Mouse (Mus musculus): ENCODE results near the gene Acbd3. TPM values are rescaled to one million over a fixed set of nuclear protein-coding genes. Genes with fewer than 3 reads are reported as not detected.

Gene Acbd3
- total and polyA plus RNA-seq, 3 experiments: 14.5 to 23.5 (median 22.4) TPM

DNA sequence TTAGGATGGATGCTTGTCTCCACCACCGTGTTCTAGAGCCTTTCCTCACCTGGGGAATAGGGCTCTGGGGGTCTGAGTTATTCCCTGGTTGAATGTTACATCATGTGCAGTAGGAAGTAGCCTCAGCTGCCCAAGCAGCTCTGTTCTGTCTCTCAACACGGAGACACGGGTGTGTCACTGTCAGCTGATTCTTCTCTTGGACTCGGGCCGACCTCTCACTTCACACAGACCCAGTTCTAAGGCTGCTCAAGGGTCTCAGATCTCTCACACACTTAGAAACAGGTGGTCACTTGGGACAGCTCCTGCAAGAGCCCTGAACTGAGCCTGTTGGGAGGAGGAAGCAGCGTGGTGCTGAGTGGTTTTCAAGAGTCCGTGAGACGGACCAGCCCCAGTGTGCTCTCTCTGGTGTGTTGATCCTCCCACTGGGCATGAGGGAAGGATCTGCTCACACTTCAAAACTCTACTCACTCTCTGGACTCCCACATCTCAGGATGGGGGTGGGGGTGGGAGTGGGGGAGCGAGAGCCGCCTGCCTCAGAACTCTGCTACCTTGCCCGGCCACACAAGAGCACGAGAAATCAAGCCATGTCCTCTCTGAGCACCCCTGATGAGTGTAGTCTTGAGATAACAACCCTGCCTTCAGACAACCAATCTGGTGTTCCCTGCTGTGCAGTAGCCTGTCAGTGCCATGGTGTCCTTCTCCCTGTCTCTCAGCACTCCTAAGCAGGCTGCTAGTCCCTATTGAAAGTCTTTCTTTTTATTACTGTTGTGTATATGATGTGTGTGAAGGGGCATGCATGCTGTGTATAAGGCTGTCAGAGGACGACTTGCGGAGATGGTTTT, 16.7 kb upstream of the Acbd3 start:
- H3K27ac ChIP-seq (ENCODE audit: insufficient read depth, low read depth): no peak overlapping the region
- no peaks in the 10 kb centered on the region for H3K36me3 ChIP-seq (replicated peaks in 1 of 2; ENCODE audit: control insufficient read depth in 1 of 2, insufficient read depth in 1 of 2, low read length in 1 of 2)
- H3K4me1 ChIP-seq (ENCODE audit: control insufficient read depth in 1 of 2, insufficient read depth in 2 of 2): peaks cover 0 to 19% of the 10 kb centered on the region in 2 experiments; a peak in 2 of 4 replicates
- H3K79me2 ChIP-seq (replicated peaks; ENCODE audit: control insufficient read depth, extremely low read depth, insufficient read depth, poor library complexity, severe bottlenecking): no peaks in the 10 kb centered on the region
- in situ Hi-C loops (cut with MboI; ENCODE audit: low pct_ligation_motif_present, low pct_unique_long_range_greater_than_20kb, low sequenced_read_pairs) (no loop called here), dilution Hi-C loops (cut with MboI; ENCODE audit: extremely low pct_ligation_motif_present, extremely low pct_unique_long_range_greater_than_20kb, low sequenced_read_pairs) (no loop called here)
- no peaks in the 10 kb centered on the region for H3K27me3 ChIP-seq (replicated peaks)
- no peak overlapping the region for H3K9ac ChIP-seq (ENCODE audit: insufficient read depth, low read depth)
- no peak for DNase-seq (ENCODE audit: extremely low read depth)
- H3K4me2 ChIP-seq (ENCODE audit: insufficient read depth, low read depth, poor library complexity, severe bottlenecking): no peak overlapping the region
- H3K9me3 ChIP-seq (replicated peaks; ENCODE audit: low read length): no peaks in the 10 kb centered on the region
- TF ChIP-seq RAD21 (IDR thresholded peaks at IDR 0.05; ENCODE audit: low read depth, low read length): no peak
- H3K4me3 ChIP-seq (replicated peaks in 1 of 3; ENCODE audit: low read depth in 2 of 3, low read length in 2 of 3, poor library complexity in 1 of 3): no peak overlapping the region

DNA sequence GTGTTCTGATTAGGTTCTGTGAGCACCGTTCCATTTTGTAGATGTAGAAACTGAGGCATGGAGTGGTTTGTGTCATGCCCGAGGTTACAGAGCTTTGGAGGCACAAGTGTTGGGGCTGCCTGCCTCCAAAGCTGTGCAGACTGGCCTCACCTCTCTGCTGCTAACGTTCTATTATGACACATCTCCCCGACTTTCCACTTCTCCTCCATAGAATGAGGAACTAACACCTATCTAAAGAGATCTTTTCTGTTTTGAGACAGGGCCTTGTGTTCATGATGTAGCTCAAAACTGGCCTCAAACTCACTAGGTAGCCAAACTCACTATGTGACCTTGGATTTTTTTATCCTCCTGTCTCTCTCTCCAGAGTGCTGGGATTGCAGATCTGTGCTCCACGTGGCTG, 7.1 kb upstream of the Acbd3 start:
- peaks cover 0 to 11% of the 10 kb centered on the region in 2 experiments; a peak in 3 of 4 replicates for H3K4me1 ChIP-seq (ENCODE audit: control insufficient read depth in 1 of 2, insufficient read depth in 2 of 2)

DNA sequence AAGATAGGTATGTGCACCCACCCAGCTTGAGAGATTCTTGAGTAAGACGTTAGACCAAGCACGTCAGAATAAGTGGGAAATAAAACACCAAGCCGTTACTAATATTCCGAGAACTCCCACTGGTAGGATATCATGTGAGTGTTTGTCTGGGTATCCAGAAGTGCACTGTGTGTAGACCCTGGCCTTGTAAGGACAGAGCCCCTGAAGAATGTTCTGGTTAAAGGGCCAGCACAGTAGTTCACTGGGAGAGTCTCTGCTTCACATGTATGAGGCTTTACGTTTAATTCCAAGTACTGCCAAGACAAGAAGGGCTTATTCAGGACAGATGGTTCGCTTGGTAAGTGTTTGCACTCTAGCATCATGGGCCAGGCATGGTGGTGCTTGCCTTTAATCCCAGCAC, 6.4 kb upstream of the Acbd3 start:
- no peak for TF ChIP-seq MAFK (IDR thresholded peaks at IDR 0.05; ENCODE audit: insufficient replicate concordance, low read length)
- no peak for TF ChIP-seq ZMIZ1 (IDR thresholded peaks at IDR 0.05; ENCODE audit: low read depth, low read length)
- TF ChIP-seq JUND (conservative IDR thresholded peaks at IDR 0.05; ENCODE audit: low read depth, low read length): no peak
- no peak for TF ChIP-seq ZC3H11A (IDR thresholded peaks at IDR 0.05; ENCODE audit: low read depth, low read length)
- no peak for TF ChIP-seq GABPA (IDR thresholded peaks at IDR 0.05; ENCODE audit: insufficient replicate concordance, low read depth, low read length)
- TF ChIP-seq UBTF (IDR thresholded peaks at IDR 0.05; ENCODE audit: low read depth, low read length): no peak
- TF ChIP-seq SMC3 (IDR thresholded peaks at IDR 0.05; ENCODE audit: low read depth, low read length): no peak
- no peak for TF ChIP-seq HCFC1 (IDR thresholded peaks at IDR 0.05; ENCODE audit: low read depth, low read length)
- Histone ChIP-seq H3K27me3 (replicated peaks) (no peaks in the 10 kb centered on the region), H3K79me2 (replicated peaks; ENCODE audit: control insufficient read depth, extremely low read depth, insufficient read depth, poor library complexity, severe bottlenecking) (no peaks in the 10 kb centered on the region), H3K27ac (ENCODE audit: insufficient read depth, low read depth) (no peak overlapping the region), H3K4me3 (replicated peaks in 1 of 3; ENCODE audit: low read depth in 2 of 3, low read length in 2 of 3, poor library complexity in 1 of 3) (no peak overlapping the region), H3K4me2 (ENCODE audit: insufficient read depth, low read depth, poor library complexity, severe bottlenecking) (no peak overlapping the region), H3K36me3 (replicated peaks in 1 of 2; ENCODE audit: control insufficient read depth in 1 of 2, insufficient read depth in 1 of 2, low read length in 1 of 2) (no peaks in the 10 kb centered on the region), H3K9ac (ENCODE audit: insufficient read depth, low read depth) (no peak overlapping the region), H3K9me3 (replicated peaks; ENCODE audit: low read length) (no peaks in the 10 kb centered on the region), H3K4me1 (ENCODE audit: control insufficient read depth in 1 of 2, insufficient read depth in 2 of 2) (peaks cover 0 to 12% of the 10 kb centered on the region in 2 experiments; a peak in 3 of 4 replicates)
- in situ Hi-C loops (cut with MboI; ENCODE audit: low pct_ligation_motif_present, low pct_unique_long_range_greater_than_20kb, low sequenced_read_pairs) (no loop called here), dilution Hi-C loops (cut with MboI; ENCODE audit: extremely low pct_ligation_motif_present, extremely low pct_unique_long_range_greater_than_20kb, low sequenced_read_pairs) (no loop called here)
- DNase-seq (ENCODE audit: extremely low read depth): no peak

More for the DNA sequence above, 7.1 kb upstream of the Acbd3 start:
- peak; percentile 46 for DNase-seq (ENCODE audit: extremely low read depth)
- Histone ChIP-seq H3K4me3 (replicated peaks in 1 of 3; ENCODE audit: low read depth in 2 of 3, low read length in 2 of 3, poor library complexity in 1 of 3) (no peak overlapping the region), H3K9me3 (replicated peaks; ENCODE audit: low read length) (no peaks in the 10 kb centered on the region), H3K27ac (ENCODE audit: insufficient read depth, low read depth) (no peak overlapping the region), H3K9ac (ENCODE audit: insufficient read depth, low read depth) (no peak overlapping the region), H3K36me3 (replicated peaks in 1 of 2; ENCODE audit: control insufficient read depth in 1 of 2, insufficient read depth in 1 of 2, low read length in 1 of 2) (no peaks in the 10 kb centered on the region), H3K79me2 (replicated peaks; ENCODE audit: control insufficient read depth, extremely low read depth, insufficient read depth, poor library complexity, severe bottlenecking) (no peaks in the 10 kb centered on the region), H3K27me3 (replicated peaks) (no peaks in the 10 kb centered on the region), H3K4me2 (ENCODE audit: insufficient read depth, low read depth, poor library complexity, severe bottlenecking) (no peak overlapping the region)
- in situ Hi-C loops (cut with MboI; ENCODE audit: low pct_ligation_motif_present, low pct_unique_long_range_greater_than_20kb, low sequenced_read_pairs): no loop called here
- TF ChIP-seq CTCF (conservative IDR thresholded peaks at IDR 0.05 in 1 of 2, IDR thresholded peaks at IDR 0.05 in 1 of 2; ENCODE audit: low read depth in 2 of 2, low read length in 2 of 2): no peak
- TF ChIP-seq HCFC1 (IDR thresholded peaks at IDR 0.05; ENCODE audit: low read depth, low read length): no peak
- no peak for TF ChIP-seq ELF1 (IDR thresholded peaks at IDR 0.05; ENCODE audit: low read depth, low read length)
- no peak for TF ChIP-seq MEF2A (IDR thresholded peaks at IDR 0.05; ENCODE audit: borderline replicate concordance, low read depth, low read length)
- no peak for TF ChIP-seq ZC3H11A (IDR thresholded peaks at IDR 0.05; ENCODE audit: low read depth, low read length)
- TF ChIP-seq EP300 (IDR thresholded peaks at IDR 0.05; ENCODE audit: low read length): peak; percentile 37; the same call in 1 of the 2 replicates
- no peak for TF ChIP-seq UBTF (IDR thresholded peaks at IDR 0.05; ENCODE audit: low read depth, low read length)
- TF ChIP-seq JUND (conservative IDR thresholded peaks at IDR 0.05; ENCODE audit: low read depth, low read length): no peak
- TF ChIP-seq ETS1 (conservative IDR thresholded peaks at IDR 0.05; ENCODE audit: low read depth, low read length): no peak
- dilution Hi-C loops (cut with MboI; ENCODE audit: extremely low pct_ligation_motif_present, extremely low pct_unique_long_range_greater_than_20kb, low sequenced_read_pairs): no loop called here
